Mouse (Mus musculus) ES-Bruce4 (cell line): ENCODE measurements around the gene Mrpl22. TPM values are rescaled to one million over a fixed set of nuclear protein-coding genes. Genes with fewer than 3 reads are reported as not detected.
"Not testable (repeated sequence)": the region's sequence is repeated elsewhere in the genome, so short reads cannot be mapped to it uniquely, and the experiment has no call there.

Experiments used
- H3K27ac ChIP-seq: 2 replicates; pipeline ENCODE4 v1.5.1; 2012; ENCODE audit warnings: low read length, inconsistent platforms; ENCODE audit not compliant: insufficient read depth
- H3K27me3 ChIP-seq: 2 replicates; pipeline ENCODE4 v1.6.1; 2012; ENCODE audit warnings: mild to moderate bottlenecking, low read length, inconsistent platforms; ENCODE audit not compliant: control insufficient read depth, poor library complexity, insufficient read depth, severe bottlenecking
- H3K36me3 ChIP-seq: 2 replicates; pipeline ENCODE4 v1.6.1; 2012; ENCODE audit warnings: inconsistent platforms, mild to moderate bottlenecking, low read length, moderate library complexity; ENCODE audit not compliant: control insufficient read depth, poor library complexity, insufficient read depth, severe bottlenecking
- H3K4me1 ChIP-seq: one replicate; pipeline ENCODE4 v1.8.1; 2011; ENCODE audit warnings: low read length; ENCODE audit not compliant: control insufficient read depth, insufficient read depth
- H3K4me3 ChIP-seq: 2 replicates; pipeline ENCODE4 v1.5.1; 2011; ENCODE audit warnings: low read depth, mild to moderate bottlenecking, low read length
- H3K9ac ChIP-seq: 2 replicates; pipeline ENCODE4 v1.6.1; 2012; ENCODE audit warnings: low read depth, mild to moderate bottlenecking, inconsistent platforms; ENCODE audit not compliant: poor library complexity, severe bottlenecking
- H3K9me3 ChIP-seq: replicated peaks from 2 replicates; pipeline ENCODE4 v1.6.1; 2012; ENCODE audit warnings: mild to moderate bottlenecking, low read length, inconsistent platforms; ENCODE audit not compliant: control insufficient read depth, poor library complexity, insufficient read depth, severe bottlenecking
- CTCF ChIP-seq: IDR thresholded peaks from one replicate; pipeline ENCODE4 v1.8.1; 2011; ENCODE audit warnings: low read depth, low read length
- EP300 ChIP-seq: IDR thresholded peaks from 2 replicates; pipeline ENCODE4 v1.6.1; 2011; ENCODE audit warnings: low read depth, low read length; ENCODE audit not compliant: insufficient read depth
- POLR2A ChIP-seq: IDR thresholded peaks from one replicate; pipeline ENCODE4 v1.8.1; 2011; ENCODE audit warnings: low read length; ENCODE audit not compliant: insufficient read depth
- polyA plus RNA-seq: library from polyadenylated mRNA; stranded (reverse); fragments of >200 nt; gene quantifications from 2 replicates; pipeline ENCODE4 v1.2.4, GENCODE M21; 2011; ENCODE audit warnings: low read depth; ENCODE audit not compliant: missing spikeins, insufficient read depth, insufficient read length

The Mrpl22 gene
- polyA plus RNA-seq, 1 experiment = 61.9 TPM

GRCm38 (mm10) chr11:58215814-58216213 is 44.4 kb downstream of the Mrpl22 start:
- Histone ChIP-seq H3K4me3 (no peak overlapping the region), H3K4me1 (peaks cover 3% of the 10 kb centered on the region), H3K27ac (no peak overlapping the region), H3K9ac (no peak overlapping the region), H3K27me3 (no peaks in the 10 kb centered on the region), H3K36me3 (no peaks in the 10 kb centered on the region), H3K9me3 (no peaks in the 10 kb centered on the region)
- TF ChIP-seq CTCF (no peak), EP300 (no peak), POLR2A (no peak)

DNA sequence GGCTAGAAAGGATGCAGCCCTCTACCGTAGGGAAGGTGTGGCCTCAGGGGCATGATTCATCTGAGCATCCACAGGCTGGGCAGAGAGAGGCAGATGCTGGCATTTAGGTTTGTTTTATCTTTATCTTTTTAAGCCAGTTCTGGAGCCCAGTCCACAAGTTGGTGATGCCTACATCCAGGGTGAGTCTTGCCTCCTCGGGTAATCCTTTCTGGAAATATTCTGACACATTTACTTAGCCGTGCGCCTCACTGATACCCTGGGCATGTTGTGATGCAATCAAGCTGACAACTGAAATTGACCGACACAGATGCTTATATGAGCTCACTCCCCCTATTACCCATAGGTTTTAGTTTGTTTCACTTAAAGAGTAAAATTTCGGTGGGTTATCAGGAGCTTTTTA is 45.4 kb downstream of the Mrpl22 start:
- no peaks in the 10 kb centered on the region for H3K4me1 ChIP-seq
- no peak overlapping the region for H3K9ac ChIP-seq
- H3K27ac ChIP-seq = no peak overlapping the region
- no peaks in the 10 kb centered on the region for H3K9me3 ChIP-seq
- H3K36me3 ChIP-seq = no peaks in the 10 kb centered on the region
- H3K27me3 ChIP-seq = no peaks in the 10 kb centered on the region
- H3K4me3 ChIP-seq = no peak overlapping the region
- no peak for TF ChIP-seq POLR2A
- TF ChIP-seq CTCF = no peak

GRCm38 (mm10) chr11:58223751-58224150 is 52.3 kb downstream of the Mrpl22 start:
- Histone ChIP-seq H3K27ac (no peak overlapping the region), H3K4me1 (no peaks in the 10 kb centered on the region), H3K4me3 (no peak overlapping the region), H3K36me3 (no peaks in the 10 kb centered on the region), H3K9ac (no peak overlapping the region), H3K9me3 (no peaks in the 10 kb centered on the region), H3K27me3 (no peaks in the 10 kb centered on the region)
- TF ChIP-seq POLR2A (no peak), CTCF (no peak), EP300 (no peak)

DNA sequence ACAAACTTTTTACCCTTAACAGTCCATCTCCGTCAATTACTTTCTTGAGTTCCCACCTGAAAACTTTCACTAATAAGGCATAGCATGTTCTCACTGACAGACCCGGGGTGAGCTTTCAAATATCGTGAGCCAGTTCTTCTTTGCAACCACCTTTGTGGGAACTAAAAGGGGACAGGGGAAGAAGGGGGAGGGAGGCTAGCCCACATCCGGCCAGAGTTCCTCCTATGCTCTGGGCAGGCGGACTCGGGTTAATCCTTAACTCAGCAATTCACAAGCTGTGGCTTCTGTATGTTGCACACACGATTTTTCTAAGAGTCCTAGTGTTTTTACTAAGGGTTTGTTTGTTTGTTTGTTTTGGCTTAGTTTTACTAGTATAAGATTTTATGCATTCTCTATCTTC is 52.9 kb downstream of the Mrpl22 start:
- TF ChIP-seq POLR2A = no peak
- TF ChIP-seq CTCF = no peak
- TF ChIP-seq EP300 = no peak
- no peaks in the 10 kb centered on the region for H3K27me3 ChIP-seq

DNA sequence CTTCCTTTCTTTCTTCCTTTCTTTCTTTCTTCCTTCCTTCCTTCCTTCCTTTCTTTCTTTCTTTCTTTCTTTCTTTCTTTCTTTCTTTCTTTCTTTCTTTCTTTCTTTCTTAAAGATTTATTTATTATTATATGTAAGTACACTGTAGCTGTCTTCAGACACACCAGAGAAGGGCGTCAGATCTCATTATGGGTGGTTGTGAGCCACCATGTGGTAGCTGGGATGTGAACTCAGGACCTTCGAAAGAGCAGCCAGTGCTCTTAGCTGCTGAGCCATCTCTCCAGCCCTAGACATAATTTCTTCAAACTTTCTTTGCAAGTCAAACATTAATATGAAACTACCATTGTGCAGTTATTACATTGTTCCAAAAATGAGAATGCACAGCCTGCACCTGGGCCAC is 53.4 kb downstream of the Mrpl22 start:
- H3K4me1 ChIP-seq, H3K27ac ChIP-seq, H3K4me3 ChIP-seq: not testable (repeated sequence)

More for the DNA sequence above, 52.9 kb downstream of the Mrpl22 start:
- Histone ChIP-seq H3K9ac (no peak overlapping the region), H3K4me1 (no peaks in the 10 kb centered on the region), H3K9me3 (no peaks in the 10 kb centered on the region), H3K27ac (no peak overlapping the region), H3K4me3 (no peak overlapping the region), H3K36me3 (no peaks in the 10 kb centered on the region)

DNA sequence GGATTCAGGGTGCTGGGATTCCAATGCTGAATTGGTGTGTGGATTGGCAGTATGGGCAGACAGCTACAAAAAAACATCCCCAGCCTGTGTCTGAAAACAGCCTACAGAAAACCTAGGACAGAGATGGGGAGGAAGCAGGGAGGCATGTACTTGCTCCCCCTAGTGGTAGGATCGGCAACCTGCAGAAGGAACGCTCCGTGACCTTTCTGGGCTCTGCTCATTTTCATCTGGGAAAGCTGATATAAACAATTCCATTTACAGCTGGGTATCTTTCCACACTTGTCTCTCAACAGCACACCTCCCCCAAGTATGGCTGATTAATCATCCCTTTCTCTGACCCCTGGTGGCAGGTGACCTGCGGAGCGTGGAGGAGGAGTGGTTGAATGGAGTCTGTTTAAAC is 54.2 kb downstream of the Mrpl22 start:
- no peak overlapping the region for H3K4me3 ChIP-seq
- no peaks in the 10 kb centered on the region for H3K9me3 ChIP-seq
- no peak overlapping the region for H3K9ac ChIP-seq
- H3K4me1 ChIP-seq = no peaks in the 10 kb centered on the region
- H3K36me3 ChIP-seq = no peaks in the 10 kb centered on the region
- TF ChIP-seq POLR2A (no peak), CTCF (peak; percentile 97), EP300 (0 out of 2 replicates have a peak, but pooled peaks have one; percentile 23)
- H3K27ac ChIP-seq = no peak overlapping the region
- H3K27me3 ChIP-seq = no peaks in the 10 kb centered on the region

More for the DNA sequence above, 53.4 kb downstream of the Mrpl22 start:
- not testable (repeated sequence) for H3K9ac ChIP-seq, H3K36me3 ChIP-seq, H3K27me3 ChIP-seq, H3K9me3 ChIP-seq
